Mouse (Mus musculus): ENCODE data around the gene Zfp275. TPM values are rescaled to one million over a fixed set of nuclear protein-coding genes. Genes with fewer than 3 reads are reported as not detected.

The Zfp275 gene
- total and polyA plus RNA-seq, 2 experiments from 2014 or later: 3.2 to 28.8 TPM

DNA sequence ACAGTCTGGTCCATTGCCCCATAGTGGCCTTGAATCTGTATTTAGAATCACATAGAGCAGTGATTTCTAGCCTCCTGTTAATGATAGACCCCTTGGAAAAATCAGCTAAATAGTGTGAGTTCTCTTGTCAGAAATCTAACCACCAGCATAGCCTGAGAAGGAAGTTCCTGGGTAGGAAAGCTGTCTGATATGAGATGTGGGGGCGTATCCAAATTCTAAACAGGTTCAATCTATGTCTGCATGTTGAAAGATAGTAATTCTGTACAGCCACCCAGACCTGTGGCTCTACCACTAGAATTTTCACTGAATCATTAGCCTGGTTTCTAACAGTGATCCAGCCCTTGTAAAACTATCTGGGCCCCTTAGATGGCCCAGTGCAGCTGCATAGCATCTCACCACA lies 1.4 kb downstream of the Zfp275 start:
- no peak for TF ChIP-seq EP300 (IDR thresholded peaks at IDR 0.05; ENCODE audit: low read depth)
- no peak for TF ChIP-seq CTCF (IDR thresholded peaks at IDR 0.05; ENCODE audit: low read depth)
- Histone ChIP-seq H3K9me3 (replicated peaks; ENCODE audit: control insufficient read depth, low read length) (no peaks in the 10 kb centered on the region), H3K9ac (replicated peaks; ENCODE audit: low read depth, low read length) (no peak overlapping the region), H3K36me3 (replicated peaks; ENCODE audit: control insufficient read depth, insufficient read depth, low read length) (no peaks in the 10 kb centered on the region), H3K27me3 (ENCODE audit: control insufficient read depth, insufficient read depth, low read length) (no peaks in the 10 kb centered on the region), H3K4me1 (ENCODE audit: control insufficient read depth, insufficient read depth) (peaks cover 8% of the 10 kb centered on the region), H3K4me2 (ENCODE audit: low read depth, low read length) (peak overlapping the region; percentile 67; the same call in 1 of the 2 replicates), H3K4me3 (ENCODE audit: low read depth, low read length) (no peak overlapping the region), H3K27ac (ENCODE audit: low read depth) (no peak overlapping the region)
- WGBS: 67% methylated on average over 1 of the region's 1 CpGs
- ATAC-seq (ENCODE audit: insufficient read depth, low read depth) (no peak), DNase-seq (ENCODE audit: low spot score) (no peak)

DNA sequence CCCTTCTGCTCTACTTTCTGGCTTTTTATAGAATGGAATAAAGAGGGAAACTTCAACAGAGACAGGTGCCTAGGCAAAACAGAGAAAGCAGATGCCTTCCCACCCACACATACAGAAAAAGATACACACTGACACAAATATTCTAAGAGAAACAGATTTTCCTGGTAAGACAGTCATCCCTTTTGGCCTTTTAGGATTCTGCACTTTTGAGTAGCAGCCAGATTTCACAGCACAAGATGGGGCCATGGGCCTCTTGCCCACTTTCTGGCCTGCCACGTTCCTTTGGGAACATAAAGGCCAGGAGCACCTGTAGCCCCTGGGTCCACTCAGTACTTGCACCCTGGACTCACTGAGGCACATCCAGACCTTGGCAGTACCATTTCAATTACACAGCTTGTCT lies 1.9 kb downstream of the Zfp275 start:
- peaks cover 8% of the 10 kb centered on the region for H3K4me1 ChIP-seq (ENCODE audit: control insufficient read depth, insufficient read depth)
- no peak for TF ChIP-seq CTCF (IDR thresholded peaks at IDR 0.05; ENCODE audit: low read depth)
- no peak for TF ChIP-seq EP300 (IDR thresholded peaks at IDR 0.05; ENCODE audit: low read depth)
- no peaks in the 10 kb centered on the region for H3K9me3 ChIP-seq (replicated peaks; ENCODE audit: control insufficient read depth, low read length)
- no peak overlapping the region for H3K27ac ChIP-seq (ENCODE audit: low read depth)
- H3K27me3 ChIP-seq (ENCODE audit: control insufficient read depth, insufficient read depth, low read length): no peaks in the 10 kb centered on the region
- 64% methylated on average over 1 of the region's 1 CpGs for WGBS
- no peak overlapping the region for H3K9ac ChIP-seq (replicated peaks; ENCODE audit: low read depth, low read length)
- ATAC-seq (ENCODE audit: insufficient read depth, low read depth) (no peak), DNase-seq (ENCODE audit: low spot score) (no peak)
- H3K4me2 ChIP-seq (ENCODE audit: low read depth, low read length): no peak overlapping the region
- H3K4me3 ChIP-seq (ENCODE audit: low read depth, low read length): no peak overlapping the region
- H3K36me3 ChIP-seq (replicated peaks; ENCODE audit: control insufficient read depth, insufficient read depth, low read length): no peaks in the 10 kb centered on the region

GRCm38 (mm10) chrX:73356163-73356562 lies 13.7 kb downstream of the Zfp275 start:
- ATAC-seq (ENCODE audit: insufficient read depth, low read depth): no peak
- 83% methylated on average over 2 of the region's 2 CpGs for WGBS

GRCm38 (mm10) chrX:73356719-73357118 lies 14.3 kb downstream of the Zfp275 start:
- 46% methylated on average over 1 of the region's 1 CpGs for WGBS

More at GRCm38 (mm10) chrX:73356163-73356562, 13.7 kb downstream of the Zfp275 start:
- H3K4me3 ChIP-seq (ENCODE audit: low read depth, low read length): no peak overlapping the region
- TF ChIP-seq CTCF (IDR thresholded peaks at IDR 0.05; ENCODE audit: low read depth) (no peak), EP300 (IDR thresholded peaks at IDR 0.05; ENCODE audit: low read depth) (no peak)
- H3K9ac ChIP-seq (replicated peaks; ENCODE audit: low read depth, low read length): no peak overlapping the region
- peaks cover 42% of the 10 kb centered on the region for H3K36me3 ChIP-seq (replicated peaks; ENCODE audit: control insufficient read depth, insufficient read depth, low read length)
- no peak for DNase-seq (ENCODE audit: low spot score)
- H3K4me2 ChIP-seq (ENCODE audit: low read depth, low read length): no peak overlapping the region
- 0 out of 2 replicates have a peak, but pooled peaks cover 4% of the 10 kb centered on the region for H3K9me3 ChIP-seq (replicated peaks; ENCODE audit: control insufficient read depth, low read length)
- H3K4me1 ChIP-seq (ENCODE audit: control insufficient read depth, insufficient read depth): no peaks in the 10 kb centered on the region
- H3K27me3 ChIP-seq (ENCODE audit: control insufficient read depth, insufficient read depth, low read length): no peaks in the 10 kb centered on the region
- H3K27ac ChIP-seq (ENCODE audit: low read depth): no peak overlapping the region

DNA sequence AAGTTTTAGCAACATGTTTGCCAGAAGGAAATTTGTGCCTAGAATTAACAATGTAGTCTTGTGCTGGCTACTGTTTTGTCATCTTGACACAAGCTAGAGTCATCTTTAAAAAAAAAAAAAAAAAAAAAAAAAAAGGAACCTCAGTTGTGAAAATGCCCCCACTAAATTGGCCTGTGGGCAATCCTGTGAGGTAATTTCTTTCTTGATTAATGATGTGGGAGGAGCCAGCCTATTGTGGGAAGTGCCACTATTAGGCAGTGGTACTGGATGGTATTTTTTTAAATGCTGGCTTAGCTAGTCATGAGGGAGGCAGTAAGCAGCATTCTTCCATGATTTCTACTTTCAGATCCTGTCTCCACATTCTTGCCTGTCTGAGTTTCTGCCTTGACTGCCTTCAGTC lies 20.9 kb downstream of the Zfp275 start:
- no peak for DNase-seq (ENCODE audit: low spot score)
- no peak overlapping the region for H3K9ac ChIP-seq (replicated peaks; ENCODE audit: low read depth, low read length)
- no peak overlapping the region for H3K27ac ChIP-seq (ENCODE audit: low read depth)
- H3K4me3 ChIP-seq (ENCODE audit: low read depth, low read length): no peak overlapping the region
- no peaks in the 10 kb centered on the region for H3K27me3 ChIP-seq (ENCODE audit: control insufficient read depth, insufficient read depth, low read length)
- no peak for ATAC-seq (ENCODE audit: insufficient read depth, low read depth)
- H3K9me3 ChIP-seq (replicated peaks; ENCODE audit: control insufficient read depth, low read length): no peaks in the 10 kb centered on the region
- no peak for TF ChIP-seq EP300 (IDR thresholded peaks at IDR 0.05; ENCODE audit: low read depth)
- TF ChIP-seq CTCF (IDR thresholded peaks at IDR 0.05; ENCODE audit: low read depth): no peak
- H3K36me3 ChIP-seq (replicated peaks; ENCODE audit: control insufficient read depth, insufficient read depth, low read length): peaks cover 6% of the 10 kb centered on the region
- no peak overlapping the region for H3K4me2 ChIP-seq (ENCODE audit: low read depth, low read length)
- no peaks in the 10 kb centered on the region for H3K4me1 ChIP-seq (ENCODE audit: control insufficient read depth, insufficient read depth)

More at GRCm38 (mm10) chrX:73356719-73357118, 14.3 kb downstream of the Zfp275 start:
- ATAC-seq (ENCODE audit: insufficient read depth, low read depth): no peak
- Histone ChIP-seq H3K27ac (ENCODE audit: low read depth) (no peak overlapping the region), H3K4me2 (ENCODE audit: low read depth, low read length) (no peak overlapping the region), H3K27me3 (ENCODE audit: control insufficient read depth, insufficient read depth, low read length) (no peaks in the 10 kb centered on the region), H3K9ac (replicated peaks; ENCODE audit: low read depth, low read length) (no peak overlapping the region), H3K4me3 (ENCODE audit: low read depth, low read length) (no peak overlapping the region), H3K36me3 (replicated peaks; ENCODE audit: control insufficient read depth, insufficient read depth, low read length) (peaks cover 42% of the 10 kb centered on the region), H3K9me3 (replicated peaks; ENCODE audit: control insufficient read depth, low read length) (0 out of 2 replicates have a peak, but pooled peaks cover 4% of the 10 kb centered on the region), H3K4me1 (ENCODE audit: control insufficient read depth, insufficient read depth) (no peaks in the 10 kb centered on the region)
- no peak for TF ChIP-seq CTCF (IDR thresholded peaks at IDR 0.05; ENCODE audit: low read depth)
- DNase-seq (ENCODE audit: low spot score): no peak

DNA sequence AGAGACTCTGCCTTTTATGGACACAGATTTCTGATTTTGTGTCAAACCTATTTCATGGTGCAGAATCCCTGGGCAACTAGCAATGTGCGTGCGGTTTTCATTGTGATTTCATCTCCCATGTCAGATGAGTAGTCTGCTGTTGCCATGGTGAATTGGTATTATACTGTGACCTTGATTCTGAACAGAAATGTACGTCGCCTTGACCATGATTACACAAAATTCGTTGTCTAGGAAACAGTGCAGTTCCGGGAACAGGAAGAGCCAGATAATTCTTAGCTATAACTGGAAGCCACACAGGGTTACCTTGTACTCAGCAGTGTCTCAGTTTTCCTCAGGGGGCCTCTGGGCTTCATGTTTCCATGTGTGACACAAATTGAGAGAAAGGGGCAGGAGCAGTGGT lies 42.0 kb downstream of the Zfp275 start:
- Histone ChIP-seq H3K9me3 (replicated peaks; ENCODE audit: control insufficient read depth, low read length) (no peaks in the 10 kb centered on the region), H3K27me3 (ENCODE audit: control insufficient read depth, insufficient read depth, low read length) (no peaks in the 10 kb centered on the region), H3K4me3 (ENCODE audit: low read depth, low read length) (no peak overlapping the region), H3K9ac (replicated peaks; ENCODE audit: low read depth, low read length) (no peak overlapping the region), H3K27ac (ENCODE audit: low read depth) (no peak overlapping the region), H3K36me3 (replicated peaks; ENCODE audit: control insufficient read depth, insufficient read depth, low read length) (no peaks in the 10 kb centered on the region), H3K4me1 (ENCODE audit: control insufficient read depth, insufficient read depth) (no peaks in the 10 kb centered on the region), H3K4me2 (ENCODE audit: low read depth, low read length) (no peak overlapping the region)
- DNase-seq (ENCODE audit: low spot score) (no peak), ATAC-seq (ENCODE audit: insufficient read depth, low read depth) (no peak)
- WGBS: 66% methylated on average over 6 of the region's 6 CpGs
- TF ChIP-seq CTCF (IDR thresholded peaks at IDR 0.05; ENCODE audit: low read depth): no peak
- TF ChIP-seq EP300 (IDR thresholded peaks at IDR 0.05; ENCODE audit: low read depth): no peak
